Mouse (Mus musculus): ENCODE data around the gene Aurkb. TPM values are rescaled to one million over a fixed set of nuclear protein-coding genes. Genes with fewer than 3 reads are reported as not detected.
A peak's percentile ranks its signal among the peaks of the same experiment; 100 is the strongest.

Aurkb gene
- polyA plus RNA-seq, 2 experiments from 2014 or later: 24.3 to 33.5 TPM

DNA sequence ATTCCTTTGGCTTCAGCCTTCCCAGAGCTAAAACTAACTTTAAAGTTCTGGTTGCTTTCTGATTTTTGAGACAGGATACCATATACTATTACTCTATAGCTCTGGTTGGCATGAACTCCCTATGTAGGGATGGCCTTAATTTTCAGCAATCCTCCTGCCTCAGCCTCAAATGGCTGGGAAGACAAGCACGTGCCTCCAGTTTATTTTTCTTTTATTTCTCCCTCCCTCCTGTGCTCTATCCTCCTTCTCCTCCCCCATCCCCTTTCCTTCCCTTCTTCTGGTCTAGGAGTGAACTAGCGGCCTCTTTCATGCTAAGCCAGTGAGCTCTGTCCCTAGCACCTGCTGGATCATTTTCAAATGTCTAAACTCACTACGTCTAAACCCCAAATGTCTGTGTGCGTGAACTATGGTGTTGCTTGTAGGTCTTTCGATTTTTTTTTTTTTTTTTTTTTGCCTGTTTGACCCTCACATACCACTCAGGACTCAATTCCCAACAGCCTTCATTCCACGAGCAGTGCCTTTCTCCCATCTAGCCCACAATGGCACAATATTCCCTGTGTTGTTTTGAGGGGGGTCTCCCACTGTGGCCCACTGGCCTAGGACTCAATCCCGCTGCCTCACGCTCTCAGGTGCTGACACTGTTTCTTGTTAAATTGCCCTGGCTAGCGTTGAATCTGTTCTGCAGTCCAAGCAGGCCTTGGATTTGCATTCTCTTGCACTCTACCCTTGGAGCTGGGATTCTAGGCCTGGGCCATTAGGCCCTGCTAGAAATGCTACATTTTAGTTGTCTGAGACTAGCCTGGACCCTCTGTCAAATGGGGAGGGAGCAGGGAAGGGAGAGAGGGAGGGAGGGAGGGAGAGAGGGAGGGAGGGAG lies 19.0 kb downstream of the Aurkb start:
- ATAC-seq: no peak

DNA sequence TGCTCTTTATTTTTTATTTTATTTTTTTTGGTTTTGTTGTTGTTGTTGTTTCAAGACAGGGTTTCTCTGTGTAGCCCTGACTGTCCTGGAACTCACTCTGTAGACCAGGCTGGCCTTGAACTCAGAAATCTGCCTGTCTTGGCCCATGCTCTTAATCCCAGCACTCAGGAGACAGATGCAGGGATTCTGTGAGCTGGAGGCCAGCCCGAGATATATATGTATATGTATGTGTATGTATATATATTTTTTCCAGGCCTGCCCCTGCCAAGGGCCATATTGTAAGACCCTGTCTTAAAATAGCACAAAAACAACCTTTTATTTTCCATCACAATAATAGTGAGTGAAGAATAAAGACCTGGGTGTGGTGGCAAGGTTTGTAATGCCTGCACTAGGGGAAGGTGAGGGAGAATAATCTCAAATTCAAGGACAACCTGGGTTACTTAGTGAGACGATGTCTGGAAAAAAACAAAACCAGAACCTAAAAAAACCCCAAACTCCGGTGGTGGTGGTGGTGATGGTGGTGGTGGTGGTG lies 20.0 kb downstream of the Aurkb start:
- no peak for ATAC-seq

DNA sequence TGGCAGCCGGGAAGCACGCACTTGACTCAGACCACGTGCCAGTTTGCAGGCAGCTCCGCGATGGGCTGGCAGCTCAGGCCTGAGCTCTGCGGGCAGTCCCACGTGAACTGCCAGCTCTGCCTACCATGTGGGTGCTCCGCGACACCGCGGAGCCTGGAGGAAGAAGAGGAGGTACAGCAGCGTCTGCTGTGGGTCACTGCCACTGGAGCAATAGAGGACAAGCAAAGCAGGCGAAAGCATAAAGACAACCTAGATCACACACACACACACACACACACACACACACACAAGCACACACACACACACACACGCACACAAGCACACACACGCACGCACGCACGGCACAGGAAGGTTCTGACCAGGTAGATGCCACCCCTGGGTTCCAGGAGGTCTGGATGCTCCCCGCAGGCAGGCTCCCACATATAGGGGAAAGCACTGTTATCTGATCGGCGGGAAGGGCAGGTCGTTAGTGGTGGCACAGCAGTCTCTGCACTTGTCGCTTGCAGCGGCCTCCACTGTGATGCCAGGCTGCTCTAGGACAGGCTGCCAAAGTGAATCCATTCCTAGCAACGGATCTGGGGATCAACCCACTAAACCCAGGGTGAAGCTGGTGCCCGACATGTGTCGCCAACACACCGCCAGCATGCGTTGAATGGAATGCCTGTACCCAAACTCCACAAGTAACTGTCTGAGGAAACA lies 20.9 kb downstream of the Aurkb start:
- no peak for ATAC-seq

DNA sequence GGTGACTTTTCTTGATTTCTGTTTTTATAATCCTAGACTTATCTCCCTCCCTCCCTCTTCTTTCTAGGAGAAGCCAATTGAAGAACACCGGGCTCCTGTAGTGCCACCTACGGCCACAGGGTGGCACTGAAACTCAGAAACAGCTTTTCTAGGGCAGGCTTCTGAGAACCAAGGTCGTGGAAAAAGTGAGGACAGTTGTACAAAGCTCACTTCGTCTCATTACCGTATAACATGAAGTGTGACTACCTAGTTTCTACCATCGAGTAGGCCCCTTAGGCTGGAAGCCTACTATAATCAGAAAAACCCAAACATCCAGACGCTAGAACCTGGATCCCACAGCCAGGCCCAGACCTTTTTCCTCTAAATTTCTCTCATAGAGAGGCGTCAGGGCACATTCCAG lies 21.5 kb downstream of the Aurkb start:
- ATAC-seq: no peak

DNA sequence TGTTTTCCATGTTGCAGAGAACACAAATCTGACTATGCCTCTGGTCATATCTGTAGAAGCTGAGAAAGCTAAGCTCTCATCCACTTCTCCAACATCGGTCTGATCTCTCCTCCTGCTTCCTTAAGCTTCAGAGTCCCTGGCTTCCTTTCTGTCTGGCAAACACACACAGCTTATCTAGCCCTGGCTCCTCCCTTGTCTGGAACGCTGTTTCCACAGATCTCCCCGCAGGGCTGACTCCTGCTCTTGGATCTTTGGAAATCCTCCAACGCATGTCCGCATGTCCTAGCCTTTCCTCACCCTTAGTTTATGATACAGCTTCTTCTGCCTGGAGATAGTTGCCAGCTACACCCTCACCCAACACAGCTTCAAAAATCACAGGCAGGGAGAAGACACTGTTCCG lies 22.2 kb downstream of the Aurkb start:
- ATAC-seq: no peak

DNA sequence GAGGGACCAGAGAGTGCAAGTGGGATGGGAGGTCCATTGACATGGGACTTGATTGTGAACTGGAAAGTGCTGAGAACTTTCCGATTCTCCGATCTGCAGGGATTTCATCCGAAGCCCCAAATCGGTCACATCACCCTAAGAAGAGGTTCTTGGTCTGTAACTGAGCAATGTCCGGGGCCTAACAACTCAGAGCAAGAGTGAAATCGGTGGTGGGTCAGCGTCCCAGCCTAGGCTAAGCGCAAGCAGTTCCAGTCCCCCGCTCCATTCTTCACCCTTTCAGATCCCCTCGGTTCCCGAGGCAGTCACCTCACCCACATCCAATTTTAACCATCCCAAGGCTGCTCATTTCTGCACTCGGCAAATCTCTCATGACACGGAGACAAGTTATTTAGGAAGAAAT lies 24.6 kb downstream of the Aurkb start:
- no peak for ATAC-seq

DNA sequence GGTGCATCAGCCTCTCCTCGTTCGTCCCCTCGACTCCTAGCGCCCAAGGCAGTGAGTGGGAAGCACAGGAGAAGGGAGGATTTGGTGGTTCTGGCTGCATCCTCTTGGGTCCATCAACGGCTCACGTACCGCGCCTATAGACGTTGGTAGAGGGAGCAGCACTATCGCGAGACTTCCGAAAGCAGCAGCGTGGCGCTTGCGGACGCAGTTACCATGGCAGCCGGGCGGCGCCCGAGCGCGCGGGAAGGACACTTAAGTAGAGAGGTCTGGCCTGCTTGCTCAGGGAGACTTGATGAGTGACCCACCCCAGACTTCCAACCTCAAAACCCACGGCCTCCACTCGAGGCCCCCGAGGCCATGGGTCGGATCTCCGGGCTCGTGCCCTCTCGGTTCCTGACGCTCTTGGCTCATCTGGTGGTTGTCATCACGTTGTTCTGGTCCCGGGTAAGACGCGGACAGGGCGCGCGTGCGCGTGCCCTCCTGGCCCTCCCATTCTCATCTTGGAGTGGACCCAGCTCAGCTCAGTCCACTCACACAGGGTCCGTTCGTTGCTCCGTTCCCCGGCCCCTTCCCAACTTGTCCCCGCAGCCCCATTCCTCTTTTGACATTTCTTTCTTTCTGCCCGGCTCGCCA lies 25.3 kb downstream of the Aurkb start, which contains the start of gene Tmem107:
TSS of gene Tmem107 (plus strand) at position 217 of the 633 bp plus-strand sequence.
- peak; percentile 84 for ATAC-seq

DNA sequence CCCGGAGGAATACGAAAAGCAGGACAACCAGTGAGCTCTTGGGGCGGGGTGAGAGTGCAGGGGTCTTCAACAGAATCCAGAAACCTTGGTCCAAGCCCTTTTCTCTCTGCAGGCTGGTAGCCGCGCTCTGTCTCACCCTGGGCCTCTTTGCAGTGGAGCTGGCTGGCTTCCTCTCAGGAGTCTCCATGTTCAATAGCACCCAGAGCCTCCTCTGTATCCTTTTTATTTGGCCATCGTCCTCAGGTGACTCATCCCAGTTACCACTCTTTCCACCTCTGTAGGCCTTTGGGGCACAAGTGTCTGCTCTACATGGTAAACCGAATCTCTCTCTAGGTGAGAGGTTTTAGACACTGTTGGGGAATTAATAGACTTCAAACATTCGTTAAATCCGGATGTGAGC lies 25.8 kb downstream of the Aurkb start:
- no peak for ATAC-seq

DNA sequence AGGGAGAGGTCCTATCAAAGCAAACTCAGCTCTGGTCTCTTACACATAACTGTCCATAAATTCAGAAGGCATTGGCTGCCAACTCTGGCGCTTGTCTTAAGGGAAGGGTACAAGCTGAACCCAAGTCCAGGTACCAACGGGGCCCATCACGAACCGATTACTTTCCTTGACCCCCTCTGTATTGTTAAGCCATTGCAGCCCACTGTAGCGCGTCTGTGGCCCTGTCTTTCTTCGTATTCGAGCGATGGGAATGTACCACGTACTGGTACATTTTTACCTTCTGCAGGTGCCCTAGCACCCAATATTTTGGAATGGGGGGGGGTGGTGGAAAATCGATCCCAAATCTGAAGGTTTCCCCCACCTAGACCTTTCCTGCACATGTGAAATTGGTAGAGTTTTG lies 26.8 kb downstream of the Aurkb start:
- no peak for ATAC-seq

DNA sequence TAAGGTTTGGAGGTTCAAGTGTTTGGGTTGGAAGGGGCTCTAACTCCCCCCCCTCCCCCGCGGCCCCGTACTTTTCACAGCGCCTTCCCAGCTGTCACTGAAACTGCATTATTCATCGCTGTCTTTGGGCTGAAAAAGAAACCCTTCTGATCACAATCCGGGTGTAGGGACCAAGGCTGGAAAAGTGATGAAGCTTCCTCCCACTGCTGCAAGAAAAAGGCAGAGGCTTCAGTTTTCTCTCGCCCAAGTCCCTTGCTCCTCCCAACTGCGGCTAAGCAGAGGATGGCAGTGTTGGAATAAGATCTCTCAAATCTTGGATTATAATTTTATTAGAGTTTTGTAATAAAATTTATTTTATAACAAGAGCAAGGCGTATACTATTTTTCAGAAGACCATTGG lies 27.2 kb downstream of the Aurkb start:
- no peak for ATAC-seq

DNA sequence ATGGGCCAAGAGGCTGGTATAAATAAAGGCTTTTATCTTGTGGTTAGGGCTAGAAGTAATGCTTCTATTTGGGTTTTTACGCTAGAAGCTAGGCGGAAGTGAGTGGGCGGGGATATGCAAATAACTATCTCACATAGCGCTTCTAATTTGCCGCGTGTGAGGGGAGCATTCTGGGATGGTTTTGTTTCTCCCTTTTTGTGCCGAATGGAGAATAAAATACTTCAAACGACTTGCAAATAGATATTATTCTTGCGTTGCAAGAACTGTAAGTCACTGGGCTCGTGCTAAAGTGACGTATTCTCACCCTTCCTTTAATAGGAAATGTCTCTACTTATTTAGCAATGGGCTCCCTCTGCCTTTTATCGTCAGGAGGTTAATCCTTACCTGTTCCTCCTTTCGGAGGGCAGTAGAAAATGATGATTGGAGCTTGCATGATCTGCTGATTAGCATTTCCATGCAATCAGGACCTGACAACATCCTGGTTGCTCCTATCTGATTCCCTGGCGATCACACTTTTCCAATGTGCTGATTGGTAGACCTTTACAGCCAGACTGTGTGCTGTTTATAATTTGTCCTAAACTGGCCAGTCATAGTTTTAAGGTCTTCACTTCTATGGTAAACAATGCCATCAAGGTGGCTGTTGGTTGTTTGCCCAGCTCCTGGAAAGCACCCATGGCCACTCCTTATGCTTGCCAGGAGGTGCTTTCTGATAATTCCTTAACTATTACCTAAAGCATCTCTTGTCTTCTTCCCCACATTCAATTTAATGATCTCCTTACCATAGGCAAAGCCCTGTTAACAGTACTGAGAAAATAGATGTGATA lies 27.8 kb downstream of the Aurkb start:
- ATAC-seq: peak; percentile 65

DNA sequence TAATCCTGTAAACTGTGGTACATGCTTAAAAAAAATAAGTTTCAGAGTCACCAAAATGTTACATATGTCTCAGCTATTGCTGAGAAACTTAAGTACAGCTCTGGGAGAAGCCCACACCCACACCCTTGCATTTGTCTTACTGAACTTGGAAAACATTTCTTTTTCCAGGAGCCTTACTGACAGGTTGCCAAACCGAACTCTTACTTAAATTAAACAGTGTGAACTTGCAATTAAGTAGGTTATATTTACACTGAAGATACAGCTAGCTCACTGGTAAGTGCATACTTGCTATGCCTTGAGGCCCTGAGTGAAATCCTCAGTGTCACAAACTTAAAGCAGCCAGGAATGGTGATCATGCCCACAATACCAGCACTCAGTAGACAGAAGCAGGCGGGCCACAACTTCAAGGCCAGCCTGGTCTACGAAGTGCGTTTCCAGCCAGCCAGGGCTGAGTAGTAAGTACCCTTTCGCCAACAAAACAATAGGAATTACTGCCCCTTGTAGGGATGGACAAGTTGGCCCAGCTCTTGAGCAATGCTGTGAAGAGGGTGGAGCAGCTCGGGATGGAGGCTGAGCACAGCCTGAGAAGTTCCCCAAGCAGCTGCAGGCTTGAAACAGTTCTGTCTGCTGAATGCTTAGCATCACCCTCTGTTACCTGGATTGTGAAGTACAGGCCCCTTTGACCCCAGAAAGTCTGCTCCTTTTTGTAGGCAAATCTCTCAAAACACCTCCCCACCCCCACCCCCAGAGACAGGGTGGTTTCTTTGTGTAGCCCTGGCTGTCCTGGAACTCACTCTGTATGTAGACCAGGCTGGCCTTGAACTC lies 28.7 kb downstream of the Aurkb start:
- no peak for ATAC-seq

DNA sequence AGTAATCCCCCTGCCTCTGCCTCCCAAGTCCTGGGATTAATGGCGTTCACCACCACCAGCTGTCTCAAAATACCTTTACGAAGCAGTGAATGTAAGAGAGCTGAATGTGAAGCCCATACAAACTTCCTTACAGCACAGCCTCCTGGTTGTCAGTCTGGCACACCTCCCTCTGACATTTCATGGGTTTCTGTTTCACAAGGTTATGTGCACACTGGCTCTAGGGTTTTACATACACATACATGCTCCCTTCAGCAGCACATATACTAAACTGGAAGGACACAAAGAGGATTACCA lies 29.3 kb downstream of the Aurkb start:
- ATAC-seq: no peak

DNA sequence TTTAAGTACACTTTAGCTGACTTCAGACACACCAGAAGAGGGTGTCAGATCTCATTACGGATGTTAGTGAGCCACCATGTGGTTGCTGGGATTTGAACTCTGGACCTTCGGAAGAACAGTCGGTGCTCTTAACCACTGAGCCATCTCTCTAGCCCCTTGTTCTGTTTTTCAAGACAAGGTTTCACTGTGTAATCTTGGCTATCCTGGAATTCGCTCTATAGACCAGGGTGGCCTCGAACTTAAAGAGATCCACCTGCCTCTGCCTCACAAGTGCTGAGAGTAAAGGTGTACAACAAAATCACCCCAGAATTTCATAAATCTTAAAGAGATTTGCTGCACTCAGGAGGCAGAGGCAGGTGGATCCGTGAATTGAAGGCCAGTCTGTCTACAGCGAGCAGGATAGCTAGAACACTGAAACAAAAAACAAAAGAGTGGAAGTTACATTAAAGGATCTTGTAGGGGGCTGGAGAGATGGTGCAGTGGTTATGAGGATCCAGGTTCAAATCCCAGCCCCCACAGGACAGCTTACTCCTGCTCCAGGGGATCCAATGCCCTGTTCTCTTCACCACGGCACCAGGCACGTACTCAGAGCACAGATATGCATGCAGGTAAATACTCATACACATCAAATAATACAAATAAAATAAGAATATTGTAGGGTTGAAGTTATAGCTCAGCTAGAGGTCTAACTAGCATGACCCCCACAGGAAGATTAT lies 30.5 kb downstream of the Aurkb start:
- no peak for ATAC-seq

DNA sequence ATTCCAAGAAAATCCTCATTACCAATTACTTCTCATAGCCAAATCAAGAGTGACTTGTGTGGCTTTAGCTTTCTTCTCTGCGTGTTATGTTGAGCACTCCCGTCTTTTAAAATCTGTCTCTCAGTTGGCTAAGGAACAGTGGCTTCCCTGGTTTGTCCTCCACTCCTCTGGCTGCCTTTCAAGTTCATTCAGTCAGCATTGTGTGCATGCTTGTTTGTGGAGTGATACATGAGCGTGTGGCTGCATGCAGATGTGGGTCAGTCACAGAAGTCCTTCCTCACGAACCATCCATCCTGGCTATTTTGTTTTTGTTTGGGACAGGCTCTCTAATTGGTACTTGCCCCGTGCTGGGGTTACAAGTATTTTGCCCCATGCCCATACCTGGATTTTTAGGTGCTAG lies 31.1 kb downstream of the Aurkb start:
- ATAC-seq: no peak

DNA sequence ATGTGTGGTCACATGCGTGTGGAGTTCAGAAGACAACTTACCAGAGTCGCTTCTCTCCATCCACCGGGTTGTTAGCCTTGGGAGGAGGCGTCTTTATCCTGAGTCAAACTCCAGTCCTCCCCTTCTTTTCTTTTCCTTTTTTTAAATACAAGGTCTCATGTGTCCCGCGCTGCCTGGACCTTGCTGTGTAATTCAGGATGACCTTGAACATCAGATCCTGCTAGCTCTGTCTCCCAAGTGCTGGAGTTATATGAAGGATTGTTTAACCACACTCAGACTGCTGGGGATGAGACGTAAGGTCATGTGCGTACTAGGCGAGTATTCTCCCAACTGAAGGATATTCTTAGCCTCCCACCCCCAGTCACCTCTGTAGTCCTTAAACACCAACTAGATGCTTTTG lies 31.9 kb downstream of the Aurkb start:
- no peak for ATAC-seq

DNA sequence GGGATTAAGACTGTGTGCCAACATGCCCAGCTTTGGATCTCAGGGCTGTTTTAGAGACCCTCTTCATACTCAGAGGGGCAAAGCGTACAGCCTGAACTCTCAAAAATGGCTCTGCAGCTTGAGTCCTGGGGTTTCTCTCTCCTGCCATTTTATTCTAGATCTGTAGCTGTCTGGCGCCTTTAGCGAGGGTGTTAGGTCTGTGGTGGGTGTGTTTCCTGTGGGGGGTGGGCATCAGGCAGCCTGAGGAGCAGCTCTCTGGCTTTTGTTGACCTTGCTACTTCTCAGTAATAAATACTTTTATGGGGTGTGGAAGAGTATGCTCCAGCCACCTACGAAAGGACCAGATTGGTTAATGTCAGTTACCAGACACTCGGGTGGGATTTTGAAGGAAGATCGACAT lies 32.6 kb downstream of the Aurkb start:
- ATAC-seq: no peak

DNA sequence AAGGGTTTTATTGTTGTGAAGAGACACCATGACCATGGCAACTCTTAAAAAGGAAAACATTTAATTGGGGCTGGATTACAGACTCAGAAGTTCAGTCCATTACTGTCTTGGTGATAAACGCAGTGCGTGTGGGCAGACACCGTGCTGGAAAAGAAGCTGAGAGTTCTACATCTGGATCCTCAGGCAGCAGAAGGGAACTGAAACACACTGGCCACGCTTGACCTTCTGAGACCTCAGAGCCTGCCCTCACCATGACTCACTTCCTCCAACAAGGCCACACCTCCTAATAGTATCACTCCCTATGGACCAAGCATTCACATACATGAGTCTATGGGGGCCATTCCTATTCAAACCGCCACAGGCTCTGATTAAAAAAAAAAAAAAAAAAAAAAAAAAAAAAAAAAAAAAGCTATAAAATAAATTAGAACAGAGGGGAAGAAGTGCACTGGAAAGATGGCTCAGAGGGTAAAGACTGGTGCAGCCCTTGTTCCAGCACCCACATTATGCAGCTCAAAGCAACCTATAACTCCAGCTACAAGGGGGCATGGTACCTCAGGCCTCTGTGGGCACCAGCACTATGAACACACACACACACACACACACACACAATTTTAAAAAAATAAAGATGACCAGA lies 33.5 kb downstream of the Aurkb start:
- ATAC-seq: no peak

DNA sequence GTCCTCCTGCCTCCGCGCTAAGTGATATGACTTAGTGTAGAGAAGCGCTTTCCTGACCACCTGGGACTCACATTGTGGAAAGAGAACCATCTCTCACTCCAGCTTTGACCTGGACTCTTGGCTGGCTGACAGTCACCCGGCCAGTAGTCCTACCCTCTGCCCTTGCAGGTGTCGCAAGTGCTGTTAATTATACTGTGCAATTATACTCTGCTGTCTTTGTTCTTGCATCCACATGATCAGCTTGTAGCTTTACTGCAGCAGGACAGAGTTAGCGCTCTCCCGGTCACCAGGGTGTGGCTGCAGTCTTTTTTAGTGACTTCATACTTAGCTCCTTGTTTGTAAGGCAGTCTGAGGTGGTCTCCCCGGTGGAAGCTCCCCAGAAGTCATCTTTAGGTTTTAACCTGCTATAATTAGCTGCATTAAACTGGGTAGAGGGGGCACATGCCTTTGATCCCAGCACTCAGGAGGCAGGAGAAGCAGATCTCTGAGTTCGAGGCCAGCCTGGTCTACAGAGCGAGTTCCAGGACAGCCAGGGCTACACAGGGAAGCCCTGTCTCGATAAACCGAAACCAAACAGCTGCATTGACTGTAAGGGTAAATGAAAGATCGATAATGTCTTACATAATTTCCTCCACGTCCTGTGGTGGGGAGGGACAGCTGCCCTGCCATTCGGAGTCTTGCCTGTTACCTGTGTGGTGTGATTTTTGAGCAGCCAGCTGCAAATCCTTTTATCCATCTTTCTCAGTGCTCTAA lies 34.8 kb downstream of the Aurkb start:
- ATAC-seq: no peak

DNA sequence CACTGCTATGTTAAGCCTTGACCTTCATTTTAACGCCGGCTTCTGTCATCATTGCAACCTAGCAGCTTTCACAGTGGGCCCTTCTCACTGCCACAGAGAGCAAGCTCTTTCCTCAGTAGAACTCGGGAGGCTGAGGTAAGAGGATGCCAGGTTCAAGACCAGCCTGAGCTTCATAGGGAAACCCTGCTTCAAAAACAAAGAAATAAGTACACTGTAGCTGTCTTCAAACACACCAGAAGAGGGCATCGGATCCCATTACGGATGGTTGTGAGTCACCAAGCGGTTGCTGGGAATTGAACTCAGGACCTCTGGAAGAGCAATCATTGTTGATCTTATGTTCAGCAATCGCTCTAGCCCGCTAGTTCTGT lies 35.4 kb downstream of the Aurkb start:
- no peak for ATAC-seq

Data from activated CD4-positive, CD25-positive, alpha-beta regulatory T cell, adult 4 months (primary cell).